Mouse (Mus musculus) lung, postnatal 0 days (tissue): ENCODE measurements at regions not wholly inside any gene's neighbourhood (a gene's known extent, or its start where the extent isn't known, plus 50 kb on each side); places are given as distances from the start of the nearest gene placed in this dataset.

Experiments used
- ATAC-seq: fragments of 200-750 bp; cut with Nextera tagmentation; 2 replicates; pipeline ENCODE4 v1.8.0; 2017; ENCODE audit warnings: moderate library complexity
- DNase-seq: peaks from one replicate; pipeline ENCODE4 v3.0.0-alpha.2; 2016; ENCODE audit warnings: low spot score
- H3K27ac ChIP-seq: fragments of 300-500 bp; sonication (generic); 2 replicates; pipeline ENCODE4 v1.5.1; 2014; ENCODE audit warnings: antibody characterized with exemption, mild to moderate bottlenecking, low read length, mixed read lengths
- H3K27me3 ChIP-seq: fragments of 300-500 bp; sonication (generic); replicated peaks from 2 replicates; pipeline ENCODE4 v1.6.1; 2014; ENCODE audit warnings: low read length, mixed read lengths; ENCODE audit not compliant: insufficient read depth
- H3K36me3 ChIP-seq: fragments of 300-500 bp; sonication (generic); 2 replicates; pipeline ENCODE4 v1.6.1; 2014; ENCODE audit warnings: low read length, mixed read lengths; ENCODE audit not compliant: insufficient read depth
- H3K4me1 ChIP-seq: fragments of 300-500 bp; sonication (generic); 2 replicates; pipeline ENCODE4 v1.6.1; 2014; ENCODE audit warnings: antibody characterized with exemption, low read depth, low read length, mixed read lengths; ENCODE audit not compliant: insufficient read depth
- H3K4me2 ChIP-seq: fragments of 300-500 bp; sonication (generic); replicated peaks from 2 replicates; pipeline ENCODE4 v1.6.1; 2014; ENCODE audit warnings: low read depth, mild to moderate bottlenecking, low read length, moderate library complexity, mixed read lengths
- H3K4me3 ChIP-seq: fragments of 300-500 bp; sonication (generic); 2 replicates; pipeline ENCODE4 v1.5.1; 2014; ENCODE audit warnings: low read depth, low read length
- H3K9ac ChIP-seq: fragments of 300-500 bp; sonication (generic); replicated peaks from 2 replicates; pipeline ENCODE4 v1.6.1; 2014; ENCODE audit warnings: low read depth, mild to moderate bottlenecking
- H3K9me3 ChIP-seq: fragments of 300-500 bp; sonication (generic); 2 replicates; pipeline ENCODE4 v1.6.1; 2016; ENCODE audit warnings: low read length, mixed read lengths
- CTCF ChIP-seq: IDR thresholded peaks from 2 replicates; pipeline ENCODE4 v1.5.1; 2016; ENCODE audit warnings: antibody characterized with exemption, mild to moderate bottlenecking
- EP300 ChIP-seq: IDR thresholded peaks from 2 replicates; pipeline ENCODE4 v1.6.1; 2016; ENCODE audit warnings: antibody characterized with exemption, mild to moderate bottlenecking, control low read depth
- WGBS: fragments of 180-500 bp; shearing (Covaris S2); extraction: QIAGEN DNeasy Blood & Tissue Kit; methylation state at CpG from one replicate; pipeline ENCODE4 v1.1.7; 2014; 5-methylcytosine and 5-hydroxymethylcytosine counted together

DNA sequence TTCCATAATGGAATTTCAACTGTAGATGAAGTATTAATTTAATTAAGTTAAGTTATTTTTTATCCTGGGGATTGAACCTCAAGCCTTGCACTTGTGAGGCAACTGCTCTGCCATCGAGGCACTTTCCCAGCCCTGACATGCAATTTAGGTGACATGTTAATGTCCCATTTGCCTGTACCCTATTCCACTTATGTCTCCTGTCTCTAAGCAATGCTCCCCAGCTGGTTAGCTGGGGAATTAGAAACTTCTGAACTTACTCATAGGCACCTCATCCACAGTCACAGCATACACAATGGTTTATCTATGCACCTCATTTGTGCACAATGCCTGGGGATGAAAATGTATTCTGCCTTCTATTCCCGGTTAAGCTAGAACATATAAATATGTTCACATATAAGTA lies 59.1 kb upstream of the Tmx4 start:
- Histone ChIP-seq H3K36me3 (no peaks in the 10 kb centered on the region), H3K9me3 (no peaks in the 10 kb centered on the region), H3K27ac (no peak overlapping the region), H3K27me3 (no peaks in the 10 kb centered on the region), H3K4me2 (no peak overlapping the region), H3K4me3 (no peak overlapping the region), H3K4me1 (no peaks in the 10 kb centered on the region), H3K9ac (no peak overlapping the region)
- TF ChIP-seq EP300 (no peak), CTCF (no peak)
- ATAC-seq (0 out of 2 replicates have a peak, but pooled peaks have one; percentile 35), DNase-seq (peak; percentile 30)
- 59% methylated on average over 2 of the region's 2 CpGs for WGBS

DNA sequence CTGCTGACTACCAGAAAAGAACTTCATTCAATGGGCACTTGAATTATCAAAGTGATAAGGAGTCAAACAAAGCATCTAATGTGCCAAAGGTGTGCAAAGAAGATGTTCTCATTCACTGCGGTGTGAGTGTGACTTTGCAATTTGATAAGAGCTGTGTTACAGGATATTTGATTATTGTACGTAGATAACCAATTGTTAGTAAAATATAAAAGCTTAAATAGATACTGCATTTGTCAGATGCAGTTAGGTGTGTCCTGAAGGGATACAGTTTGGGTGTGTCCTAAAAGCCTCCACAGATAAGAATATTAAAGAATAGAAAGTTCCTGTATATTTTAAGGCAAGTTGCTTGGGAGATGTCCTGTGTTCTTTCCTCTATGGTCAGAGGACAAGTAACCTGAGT lies 53.5 kb upstream of the Tmx4 start:
- ATAC-seq (no peak), DNase-seq (no peak)
- Histone ChIP-seq H3K27ac (no peak overlapping the region), H3K4me2 (no peak overlapping the region), H3K36me3 (no peaks in the 10 kb centered on the region), H3K4me3 (no peak overlapping the region), H3K4me1 (no peaks in the 10 kb centered on the region), H3K27me3 (no peaks in the 10 kb centered on the region), H3K9ac (no peak overlapping the region), H3K9me3 (no peaks in the 10 kb centered on the region)
- TF ChIP-seq CTCF: no peak
- no peak for TF ChIP-seq EP300
- 42% methylated on average over 2 of the region's 2 CpGs for WGBS

DNA sequence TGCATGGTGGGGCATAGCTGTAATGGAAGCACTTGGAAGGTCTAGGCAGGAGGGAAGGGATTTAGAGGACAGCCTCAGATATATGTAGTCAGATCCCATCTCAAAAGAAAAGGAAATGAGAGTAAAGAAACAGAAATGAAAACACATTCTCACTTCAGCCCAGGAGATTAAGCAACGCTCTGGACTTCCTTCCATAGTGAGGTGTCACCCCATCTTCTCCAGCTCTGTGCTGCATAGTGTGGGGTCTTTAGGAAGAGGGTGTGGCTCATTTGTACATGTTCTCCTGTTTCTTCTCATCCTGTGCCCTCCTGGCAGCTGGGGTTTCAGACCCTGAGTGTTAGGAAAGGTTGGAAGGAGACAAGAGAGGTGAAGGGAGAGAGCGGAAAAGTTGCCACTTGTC lies 52.4 kb upstream of the Tmx4 start:
- Histone ChIP-seq H3K36me3 (no peaks in the 10 kb centered on the region), H3K4me2 (no peak overlapping the region), H3K9ac (no peak overlapping the region), H3K27ac (no peak overlapping the region), H3K9me3 (no peaks in the 10 kb centered on the region), H3K4me3 (no peak overlapping the region), H3K27me3 (no peaks in the 10 kb centered on the region), H3K4me1 (no peaks in the 10 kb centered on the region)
- DNase-seq (no peak), ATAC-seq (no peak)
- WGBS: 65% methylated on average over 2 of the region's 2 CpGs
- TF ChIP-seq CTCF: no peak
- no peak for TF ChIP-seq EP300
